14 mouse cellular contexts compared by ENCODE assay signal in genomic region chr2:37518561-37519285, GRCm38 (mm10). TPM values are rescaled to one million over a fixed set of nuclear protein-coding genes. Genes with fewer than 3 reads are reported as not detected.
DNase-seq lines count a peak whose midpoint lies in the region; ATAC-seq and TF ChIP-seq lines count a peak whose summit lies in the region.
"Had no signal": no experiment of that assay in that cellular context is flagged by ENCODE, and none has a peak within 500 bp of the region (broad histone marks: within the 10 kb centered on the region; RNA-seq: fewer than 3 reads in every experiment).

No protein-coding gene starts in this region.

- H3K4me2 ChIP-seq in lung, embryonic 14.5 days = no peak overlapping the region
- H3K4me2 ChIP-seq in forebrain, embryonic 16.5 days (ENCODE audit: low read length) = peak overlapping the region; percentile 57
- peak overlapping the region; percentile 59 for H3K4me2 ChIP-seq in hindbrain, embryonic 15.5 days
- H3K4me2 ChIP-seq in neural tube, embryonic 15.5 days = peak overlapping the region; percentile 60
- H3K4me2 ChIP-seq: embryonic facial prominence, embryonic 15.5 days; heart, embryonic 15.5 days; liver, embryonic 13.5 days had no signal

- H3K4me1 ChIP-seq in lung, embryonic 14.5 days (ENCODE audit: insufficient read depth) = peaks cover 3% of the 10 kb centered on the region; the same call in 1 of the 2 replicates
- H3K4me1 ChIP-seq in forebrain, embryonic 16.5 days (replicated peaks; ENCODE audit: control insufficient read depth, insufficient read depth, low read length) = peaks cover 23% of the 10 kb centered on the region
- H3K4me1 ChIP-seq in hindbrain, embryonic 15.5 days (replicated peaks) = peaks cover 39% of the 10 kb centered on the region
- peaks cover 48% of the 10 kb centered on the region for H3K4me1 ChIP-seq in neural tube, embryonic 15.5 days
- H3K4me1 ChIP-seq: liver, embryonic 13.5 days had no signal

- peak; percentile 48 for DNase-seq in lung, embryonic 14.5 days
- DNase-seq in lung, postnatal 25 days (ENCODE audit: low spot score) = no peak
- DNase-seq in frontal cortex, postnatal 36 days (ENCODE audit: low spot score in 2 of 2) = no peak
- no peak for DNase-seq in kidney, postnatal 10 days
- DNase-seq: kidney, postnatal 14 days; liver, embryonic 13.5 days; spleen, adult 18-20 months; thymus, adult 2 months had no signal

- 59% methylated on average over 4 of the region's 4 CpGs for WGBS in lung, embryonic 14.5 days
- 70% methylated on average over 4 of the region's 4 CpGs for WGBS in forebrain, embryonic 16.5 days
- WGBS in hindbrain, embryonic 15.5 days = 66% methylated on average over 4 of the region's 4 CpGs
- 63% methylated on average over 4 of the region's 4 CpGs for WGBS in neural tube, embryonic 15.5 days

- peaks cover 26% of the 10 kb centered on the region for H3K36me3 ChIP-seq in lung, embryonic 14.5 days (ENCODE audit: insufficient read depth)
- no peaks in the 10 kb centered on the region for H3K36me3 ChIP-seq in forebrain, embryonic 16.5 days (ENCODE audit: control insufficient read depth, insufficient read depth)
- no peaks in the 10 kb centered on the region for H3K36me3 ChIP-seq in hindbrain, embryonic 15.5 days
- no peaks in the 10 kb centered on the region; the same call in 1 of the 2 replicates for H3K36me3 ChIP-seq in neural tube, embryonic 15.5 days
- H3K36me3 ChIP-seq: heart, embryonic 15.5 days had no signal

- H3K27ac ChIP-seq in lung, embryonic 14.5 days (ENCODE audit: low read depth) = no peak overlapping the region
- H3K27ac ChIP-seq in forebrain, embryonic 16.5 days (ENCODE audit: low read length) = peak overlapping the region; percentile 85; the same call in 1 of the 2 replicates
- H3K27ac ChIP-seq in hindbrain, embryonic 15.5 days (replicated peaks) = no peak overlapping the region
- H3K27ac ChIP-seq in neural tube, embryonic 15.5 days (replicated peaks) = peak overlapping the region; percentile 88; the same call in 1 of the 2 replicates
- H3K27ac ChIP-seq: embryonic facial prominence, embryonic 15.5 days; heart, embryonic 15.5 days; limb, embryonic 10.5 days; liver, embryonic 13.5 days had no signal

- ATAC-seq in lung, embryonic 14.5 days (ENCODE audit: insufficient read depth) = peak; percentile 72; the same call in 1 of the 2 replicates
- no peak for ATAC-seq in forebrain, embryonic 16.5 days
- ATAC-seq in hindbrain, embryonic 15.5 days (ENCODE audit: low FRiP score, low read depth) = no peak
- ATAC-seq in neural tube, embryonic 15.5 days (ENCODE audit: low FRiP score) = no peak

- H3K9ac ChIP-seq in lung, embryonic 14.5 days = no peak overlapping the region
- H3K9ac ChIP-seq in forebrain, embryonic 16.5 days (replicated peaks; ENCODE audit: low read depth, low read length) = no peak overlapping the region
- 0 out of 2 replicates have a peak overlapping the region, but pooled peaks have one; percentile 46 for H3K9ac ChIP-seq in hindbrain, embryonic 15.5 days
- no peak overlapping the region for H3K9ac ChIP-seq in neural tube, embryonic 15.5 days (replicated peaks)
- H3K9ac ChIP-seq: embryonic facial prominence, embryonic 15.5 days; heart, embryonic 15.5 days; liver, embryonic 13.5 days had no signal

- no peaks in the 10 kb centered on the region for H3K9me3 ChIP-seq in lung, embryonic 14.5 days (ENCODE audit: low read depth, low read length)
- H3K9me3 ChIP-seq in forebrain, embryonic 16.5 days (ENCODE audit: control insufficient read depth, low read length) = no peaks in the 10 kb centered on the region
- H3K9me3 ChIP-seq in hindbrain, embryonic 15.5 days = no peaks in the 10 kb centered on the region
- no peaks in the 10 kb centered on the region for H3K9me3 ChIP-seq in neural tube, embryonic 15.5 days (replicated peaks)
- H3K9me3 ChIP-seq: embryonic facial prominence, embryonic 15.5 days; heart, embryonic 15.5 days; limb, embryonic 10.5 days; liver, embryonic 13.5 days had no signal

- no peak overlapping the region for H3K4me3 ChIP-seq in lung, embryonic 14.5 days (ENCODE audit: low read depth, low read length)
- peak overlapping the region; percentile 45 for H3K4me3 ChIP-seq in forebrain, embryonic 16.5 days (replicated peaks; ENCODE audit: low read length)
- peak overlapping the region; percentile 48 for H3K4me3 ChIP-seq in hindbrain, embryonic 15.5 days
- peak overlapping the region; percentile 44 for H3K4me3 ChIP-seq in neural tube, embryonic 15.5 days (replicated peaks)
- H3K4me3 ChIP-seq: embryonic facial prominence, embryonic 15.5 days; heart, embryonic 15.5 days; limb, embryonic 10.5 days; liver, embryonic 13.5 days had no signal

- no peak for TF ChIP-seq CTCF in lung, embryonic 14.5 days (IDR thresholded peaks at IDR 0.05; ENCODE audit: low read depth)

- H3K27me3 ChIP-seq in lung, embryonic 14.5 days (ENCODE audit: insufficient read depth, low read length) = no peaks in the 10 kb centered on the region
- no peaks in the 10 kb centered on the region for H3K27me3 ChIP-seq in forebrain, embryonic 16.5 days (replicated peaks; ENCODE audit: control insufficient read depth, insufficient read depth, low read length)
- no peaks in the 10 kb centered on the region for H3K27me3 ChIP-seq in hindbrain, embryonic 15.5 days
- no peaks in the 10 kb centered on the region for H3K27me3 ChIP-seq in neural tube, embryonic 15.5 days (replicated peaks)
- H3K27me3 ChIP-seq: embryonic facial prominence, embryonic 15.5 days; heart, embryonic 15.5 days; liver, embryonic 13.5 days had no signal

RNA-seq across cellular contexts. Expression of gene Gpr21, which starts 2.6 kb away (rescaled TPM):
- polyA plus RNA-seq in lung, embryonic 14.5 days (2014; fragmentation: Nextera tagmentation; extraction: Ambion mirVana) = 2.5 and 2.9 TPM in 2 replicates
- 28.9 and 31.1 TPM in 2 replicates for polyA plus RNA-seq in forebrain, embryonic 16.5 days (2015; fragmentation: Nextera tagmentation; extraction: Ambion mirVana)
- 16.0 and 16.3 TPM in 2 replicates for polyA plus RNA-seq in hindbrain, embryonic 15.5 days (2015; fragmentation: Nextera tagmentation; extraction: Ambion mirVana)
- 12.0 and 14.7 TPM in 2 replicates for polyA plus RNA-seq in neural tube, embryonic 15.5 days (2015; fragmentation: Nextera tagmentation; extraction: Ambion mirVana)

Comparison
In these comparisons a context has a peak if more than half of its experiments do, and no peak if none do; other contexts are left out.
1. H3K27ac ChIP-seq: peak in forebrain, embryonic 16.5 days (single experiment) and neural tube, embryonic 15.5 days (single experiment); none in lung, embryonic 14.5 days (single experiment) and hindbrain, embryonic 15.5 days (single experiment).